Mouse (Mus musculus): ENCODE measurements around the gene Ttn. TPM values are rescaled to one million over a fixed set of nuclear protein-coding genes. Genes with fewer than 3 reads are reported as not detected.

The Ttn gene
- polyA plus RNA-seq, 1 experiment from 2014 or later = 1.9 TPM

- Histone ChIP-seq H3K9me3 (replicated peaks) (no peaks in the 10 kb centered on the region), H3K4me1 (no peaks in the 10 kb centered on the region), H3K27me3 (ENCODE audit: low read depth, poor library complexity, severe bottlenecking) (no peaks in the 10 kb centered on the region), H3K4me3 (no peak overlapping the region), H3K27ac (no peak overlapping the region), H3K36me3 (no peaks in the 10 kb centered on the region)
- no peak for DNase-seq (ENCODE audit: low spot score)
- WGBS = 85% methylated on average over 9 of the region's 9 CpGs
These were observed 175.5 kb downstream of the Ttn start for GRCm38 (mm10) chr2:76806861-76807260.

DNA sequence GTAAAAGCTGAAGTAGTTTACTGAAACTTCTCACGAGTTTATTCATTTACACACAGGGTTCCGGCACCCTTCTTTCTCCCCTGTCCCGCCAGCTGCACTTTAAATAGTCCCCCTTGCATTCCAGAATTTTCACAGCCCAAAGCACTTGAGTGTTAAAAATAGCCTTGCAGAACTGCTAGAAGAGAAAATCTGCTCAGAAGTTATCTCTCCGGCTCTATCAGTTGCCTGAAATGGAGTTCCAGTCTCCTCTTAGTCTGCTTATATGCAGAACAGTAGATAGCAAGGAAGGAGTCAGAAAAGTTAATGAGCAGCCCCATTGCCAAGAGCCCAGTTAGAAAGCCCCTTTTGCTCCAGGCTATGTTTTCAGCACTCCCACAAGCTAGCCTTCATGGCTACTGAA lies 176.0 kb downstream of the Ttn start:
- no peaks in the 10 kb centered on the region for H3K27me3 ChIP-seq (ENCODE audit: low read depth, poor library complexity, severe bottlenecking)
- no peak overlapping the region for H3K4me3 ChIP-seq
- no peaks in the 10 kb centered on the region for H3K9me3 ChIP-seq (replicated peaks)
- no peak for DNase-seq (ENCODE audit: low spot score)
- 89% methylated on average over 4 of the region's 4 CpGs for WGBS
- no peaks in the 10 kb centered on the region for H3K36me3 ChIP-seq
- H3K27ac ChIP-seq = no peak overlapping the region
- no peaks in the 10 kb centered on the region for H3K4me1 ChIP-seq

- WGBS = 75% methylated on average over 5 of the region's 5 CpGs
These were observed 177.0 kb downstream of the Ttn start for GRCm38 (mm10) chr2:76805191-76805892.

GRCm38 (mm10) chr2:76784171-76784570 lies 198.2 kb downstream of the Ttn start:
- WGBS = 97% methylated on average over 12 of the region's 12 CpGs
- Histone ChIP-seq H3K27me3 (ENCODE audit: low read depth, poor library complexity, severe bottlenecking) (no peaks in the 10 kb centered on the region), H3K9me3 (replicated peaks) (no peaks in the 10 kb centered on the region), H3K4me1 (no peaks in the 10 kb centered on the region), H3K27ac (no peak overlapping the region), H3K4me3 (no peak overlapping the region), H3K36me3 (no peaks in the 10 kb centered on the region)
- DNase-seq (ENCODE audit: low spot score) = no peak

More at GRCm38 (mm10) chr2:76805191-76805892, 177.0 kb downstream of the Ttn start:
- Histone ChIP-seq H3K4me1 (no peaks in the 10 kb centered on the region), H3K4me3 (no peak overlapping the region), H3K27me3 (ENCODE audit: low read depth, poor library complexity, severe bottlenecking) (no peaks in the 10 kb centered on the region), H3K27ac (no peak overlapping the region), H3K9me3 (replicated peaks) (no peaks in the 10 kb centered on the region), H3K36me3 (no peaks in the 10 kb centered on the region)
- no peak for DNase-seq (ENCODE audit: low spot score)

DNA sequence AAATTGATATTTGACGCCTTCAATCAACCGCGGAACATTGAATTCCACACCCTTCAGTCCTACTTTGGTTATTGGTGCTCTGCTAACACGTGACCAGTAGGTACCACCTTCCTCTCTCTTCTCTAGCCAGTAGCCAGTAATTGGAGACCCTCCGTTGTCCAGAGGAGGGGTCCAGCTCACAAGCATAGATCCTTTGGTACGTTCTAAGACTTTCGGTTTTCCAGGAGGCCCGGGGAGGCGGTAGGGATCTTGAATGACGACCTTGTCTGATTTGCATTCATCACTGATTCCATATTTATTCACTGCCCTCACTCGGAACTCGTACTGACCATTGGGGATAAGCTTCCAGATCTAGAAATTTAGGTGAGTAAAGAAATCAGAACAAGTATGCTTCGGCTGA lies 201.6 kb downstream of the Ttn start:
- H3K4me3 ChIP-seq = no peak overlapping the region
- H3K4me1 ChIP-seq = no peaks in the 10 kb centered on the region
- H3K36me3 ChIP-seq = no peaks in the 10 kb centered on the region
- H3K27me3 ChIP-seq (ENCODE audit: low read depth, poor library complexity, severe bottlenecking) = no peaks in the 10 kb centered on the region
- no peak for DNase-seq (ENCODE audit: low spot score)
- no peak overlapping the region for H3K27ac ChIP-seq
- 94% methylated on average over 13 of the region's 13 CpGs for WGBS
- H3K9me3 ChIP-seq (replicated peaks) = no peaks in the 10 kb centered on the region

DNA sequence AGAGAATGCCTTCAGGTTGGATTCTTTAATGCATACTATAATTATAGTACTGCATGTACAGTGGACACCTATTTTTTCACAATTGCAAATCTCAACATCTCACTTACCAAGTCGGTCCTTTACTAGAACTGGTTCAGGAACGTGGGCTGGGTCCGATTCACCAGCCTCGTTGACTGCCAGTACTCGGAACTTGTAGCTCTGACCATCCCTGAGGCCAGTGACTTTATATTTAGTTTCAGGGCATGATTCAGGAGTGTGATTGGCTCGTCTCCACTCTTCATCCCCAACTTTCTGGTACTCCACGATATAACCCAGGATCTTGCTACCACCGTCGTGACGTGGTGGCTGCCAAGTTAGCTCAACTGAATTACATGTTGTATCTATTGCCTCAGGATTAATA lies 212.5 kb downstream of the Ttn start:
- Histone ChIP-seq H3K27me3 (ENCODE audit: low read depth, poor library complexity, severe bottlenecking) (no peaks in the 10 kb centered on the region), H3K27ac (no peak overlapping the region), H3K4me3 (no peak overlapping the region), H3K36me3 (no peaks in the 10 kb centered on the region), H3K9me3 (replicated peaks) (no peaks in the 10 kb centered on the region), H3K4me1 (no peaks in the 10 kb centered on the region)
- DNase-seq (ENCODE audit: low spot score) = peak; percentile 17
- 97% methylated on average over 10 of the region's 10 CpGs for WGBS

DNA sequence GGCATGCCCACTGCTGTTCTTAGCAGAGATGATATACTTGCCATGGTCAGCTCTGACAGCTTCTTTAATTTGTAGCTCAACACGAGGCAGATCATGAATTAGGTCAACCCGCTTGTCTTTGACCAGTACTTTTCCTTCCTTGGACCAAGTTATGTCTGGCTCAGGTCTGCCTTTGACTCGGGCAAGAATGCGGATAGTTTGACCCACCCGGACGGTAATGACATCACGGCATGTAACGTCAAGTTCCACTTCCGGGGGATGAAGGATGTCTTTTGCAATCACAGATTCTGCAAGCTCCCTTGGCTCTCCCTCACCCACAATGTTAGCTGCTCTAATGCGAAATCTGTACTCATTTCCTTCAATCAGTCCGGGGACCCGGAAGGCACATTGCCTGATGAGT lies 215.1 kb downstream of the Ttn start:
- Histone ChIP-seq H3K9me3 (replicated peaks) (no peaks in the 10 kb centered on the region), H3K4me3 (no peak overlapping the region), H3K27me3 (ENCODE audit: low read depth, poor library complexity, severe bottlenecking) (no peaks in the 10 kb centered on the region), H3K4me1 (no peaks in the 10 kb centered on the region), H3K27ac (no peak overlapping the region), H3K36me3 (no peaks in the 10 kb centered on the region)
- WGBS = 96% methylated on average over 12 of the region's 12 CpGs
- peak; percentile 20 for DNase-seq (ENCODE audit: low spot score)

GRCm38 (mm10) chr2:76764526-76764925 lies 217.8 kb downstream of the Ttn start:
- peak; percentile 21 for DNase-seq (ENCODE audit: low spot score)
- no peaks in the 10 kb centered on the region for H3K4me1 ChIP-seq
- H3K27me3 ChIP-seq (ENCODE audit: low read depth, poor library complexity, severe bottlenecking) = no peaks in the 10 kb centered on the region
- H3K36me3 ChIP-seq = no peaks in the 10 kb centered on the region
- 93% methylated on average over 13 of the region's 13 CpGs for WGBS
- no peak overlapping the region for H3K27ac ChIP-seq
- no peak overlapping the region for H3K4me3 ChIP-seq
- no peaks in the 10 kb centered on the region for H3K9me3 ChIP-seq (replicated peaks)

- no peak overlapping the region for H3K4me3 ChIP-seq
- H3K27me3 ChIP-seq (ENCODE audit: low read depth, poor library complexity, severe bottlenecking) = no peaks in the 10 kb centered on the region
- WGBS = 95% methylated on average over 6 of the region's 6 CpGs
- no peaks in the 10 kb centered on the region for H3K4me1 ChIP-seq
- H3K36me3 ChIP-seq = no peaks in the 10 kb centered on the region
- peaks cover 3% of the 10 kb centered on the region; the same call in 1 of the 2 replicates for H3K9me3 ChIP-seq (replicated peaks)
- no peak overlapping the region for H3K27ac ChIP-seq
- peak; percentile 15 for DNase-seq (ENCODE audit: low spot score)
These were observed 220.2 kb downstream of the Ttn start for GRCm38 (mm10) chr2:76762154-76762553.

DNA sequence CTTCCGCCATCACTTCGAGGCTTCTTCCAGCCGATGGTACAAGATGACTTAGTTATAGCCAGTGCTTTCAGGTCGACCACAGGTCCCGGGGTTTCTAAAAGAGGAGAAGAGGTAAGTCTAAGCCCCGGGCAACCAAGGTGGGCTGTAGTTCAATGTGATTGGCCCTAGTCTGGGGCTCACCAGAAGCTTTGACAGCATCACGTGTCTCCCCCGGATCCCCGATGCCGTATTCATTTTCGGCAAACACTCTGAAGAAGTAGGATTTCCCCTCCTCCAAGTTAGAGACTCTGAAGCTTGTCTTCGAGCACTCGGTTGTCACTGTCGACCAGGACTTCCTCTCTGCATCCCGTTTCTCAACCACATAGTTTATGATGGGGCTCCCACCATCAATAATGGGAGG lies 225.9 kb downstream of the Ttn start:
- Histone ChIP-seq H3K9me3 (replicated peaks) (peaks cover 3% of the 10 kb centered on the region; the same call in 1 of the 2 replicates), H3K27me3 (ENCODE audit: low read depth, poor library complexity, severe bottlenecking) (no peaks in the 10 kb centered on the region), H3K4me1 (no peaks in the 10 kb centered on the region), H3K27ac (no peak overlapping the region), H3K36me3 (no peaks in the 10 kb centered on the region), H3K4me3 (no peak overlapping the region)
- peak; percentile 15 for DNase-seq (ENCODE audit: low spot score)
- 93% methylated on average over 15 of the region's 15 CpGs for WGBS

DNA sequence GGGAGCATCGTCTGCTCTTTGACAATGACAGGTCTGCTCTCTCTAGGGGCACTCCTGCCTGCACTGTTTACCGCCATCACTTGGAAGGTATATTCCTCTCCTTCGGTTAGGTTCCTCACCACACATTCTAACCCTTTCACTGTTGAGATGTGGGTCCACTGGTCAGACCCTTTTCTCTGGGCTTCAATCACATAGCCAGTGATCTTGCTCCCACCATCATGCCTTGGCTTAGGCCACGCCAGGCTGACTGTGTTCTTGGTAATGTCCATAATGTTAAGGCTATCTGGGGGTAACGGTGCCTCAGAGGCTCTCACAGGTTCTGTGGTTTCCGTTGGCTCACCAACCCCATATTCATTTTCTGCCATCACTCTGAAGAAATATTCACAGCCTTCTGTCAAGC lies 230.4 kb downstream of the Ttn start:
- 97% methylated on average over 6 of the region's 6 CpGs for WGBS
- no peaks in the 10 kb centered on the region for H3K4me1 ChIP-seq
- no peak overlapping the region for H3K27ac ChIP-seq
- H3K27me3 ChIP-seq (ENCODE audit: low read depth, poor library complexity, severe bottlenecking) = no peaks in the 10 kb centered on the region
- H3K36me3 ChIP-seq = no peaks in the 10 kb centered on the region
- no peaks in the 10 kb centered on the region for H3K9me3 ChIP-seq (replicated peaks)
- H3K4me3 ChIP-seq = no peak overlapping the region
- no peak for DNase-seq (ENCODE audit: low spot score)

DNA sequence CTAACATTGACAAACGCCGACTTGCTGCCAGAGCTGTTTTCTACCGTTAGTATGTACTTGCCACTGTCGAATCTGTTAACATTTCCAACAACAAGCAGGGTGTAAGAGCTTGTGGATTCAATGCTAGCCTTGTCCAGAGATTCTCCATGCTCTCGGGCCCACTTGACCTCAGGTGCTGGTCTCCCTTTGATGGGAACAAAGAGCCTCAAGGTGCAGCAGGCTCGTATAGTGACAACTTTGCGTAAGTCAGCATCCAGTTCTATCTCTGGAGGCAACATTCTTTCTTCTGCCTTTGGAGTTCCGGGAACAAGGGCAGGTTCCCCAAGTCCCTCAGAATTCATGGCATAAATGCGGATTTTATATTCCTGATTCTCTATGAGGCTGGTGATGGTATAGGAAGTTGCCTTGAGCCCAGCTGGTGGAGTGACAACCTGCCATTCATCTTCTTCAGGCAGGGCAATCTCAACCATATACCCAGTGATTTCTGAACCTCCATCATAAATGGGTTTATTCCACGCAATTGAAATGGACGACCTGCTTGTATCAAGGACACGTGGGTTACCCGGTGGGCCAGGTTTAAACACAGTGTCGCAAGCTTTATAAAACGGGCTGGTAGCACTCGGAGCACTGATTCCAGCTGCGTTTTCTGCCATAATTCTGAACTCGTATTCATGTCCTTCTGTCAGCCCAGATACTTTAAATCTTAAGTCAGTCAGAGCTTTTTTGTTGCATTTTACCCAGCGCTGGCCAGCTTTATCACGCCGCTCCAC lies 232.8 kb downstream of the Ttn start:
- H3K4me3 ChIP-seq = no peak overlapping the region
- no peaks in the 10 kb centered on the region for H3K9me3 ChIP-seq (replicated peaks)
- 94% methylated on average over 21 of the region's 21 CpGs for WGBS
- H3K27ac ChIP-seq = no peak overlapping the region
- no peaks in the 10 kb centered on the region for H3K4me1 ChIP-seq
- no peak for DNase-seq (ENCODE audit: low spot score)
- no peaks in the 10 kb centered on the region for H3K27me3 ChIP-seq (ENCODE audit: low read depth, poor library complexity, severe bottlenecking)
- no peaks in the 10 kb centered on the region for H3K36me3 ChIP-seq

DNA sequence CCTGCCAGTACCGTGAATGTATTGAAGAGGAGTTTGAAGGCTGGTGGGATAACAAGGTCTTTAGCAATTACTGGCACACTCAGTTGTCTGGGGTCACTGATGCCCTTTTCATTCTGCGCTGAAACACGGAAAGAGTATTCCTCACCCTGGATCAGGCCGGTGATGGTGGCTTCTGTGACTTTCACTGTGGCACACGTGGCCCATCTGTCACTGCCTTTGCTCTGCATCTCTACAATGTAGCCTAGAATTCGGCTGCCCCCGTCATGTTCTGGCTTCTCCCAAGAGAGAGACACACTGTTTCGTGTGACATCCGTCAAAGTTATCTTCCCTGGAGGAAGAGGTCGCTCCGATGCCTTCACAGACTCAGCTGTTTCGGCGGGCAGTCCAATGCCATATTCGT lies 233.7 kb downstream of the Ttn start:
- Histone ChIP-seq H3K4me3 (no peak overlapping the region), H3K27ac (no peak overlapping the region), H3K4me1 (no peaks in the 10 kb centered on the region), H3K9me3 (replicated peaks) (no peaks in the 10 kb centered on the region), H3K36me3 (no peaks in the 10 kb centered on the region), H3K27me3 (ENCODE audit: low read depth, poor library complexity, severe bottlenecking) (no peaks in the 10 kb centered on the region)
- WGBS = 97% methylated on average over 14 of the region's 14 CpGs
- no peak for DNase-seq (ENCODE audit: low spot score)

Data from limb, embryonic 10.5 days (tissue).